Mouse (Mus musculus): ENCODE measurements at regions not wholly inside any gene's neighbourhood (a gene's known extent, or its start where the extent isn't known, plus 50 kb on each side); places are given as distances from the start of the nearest gene placed in this dataset.

DNA sequence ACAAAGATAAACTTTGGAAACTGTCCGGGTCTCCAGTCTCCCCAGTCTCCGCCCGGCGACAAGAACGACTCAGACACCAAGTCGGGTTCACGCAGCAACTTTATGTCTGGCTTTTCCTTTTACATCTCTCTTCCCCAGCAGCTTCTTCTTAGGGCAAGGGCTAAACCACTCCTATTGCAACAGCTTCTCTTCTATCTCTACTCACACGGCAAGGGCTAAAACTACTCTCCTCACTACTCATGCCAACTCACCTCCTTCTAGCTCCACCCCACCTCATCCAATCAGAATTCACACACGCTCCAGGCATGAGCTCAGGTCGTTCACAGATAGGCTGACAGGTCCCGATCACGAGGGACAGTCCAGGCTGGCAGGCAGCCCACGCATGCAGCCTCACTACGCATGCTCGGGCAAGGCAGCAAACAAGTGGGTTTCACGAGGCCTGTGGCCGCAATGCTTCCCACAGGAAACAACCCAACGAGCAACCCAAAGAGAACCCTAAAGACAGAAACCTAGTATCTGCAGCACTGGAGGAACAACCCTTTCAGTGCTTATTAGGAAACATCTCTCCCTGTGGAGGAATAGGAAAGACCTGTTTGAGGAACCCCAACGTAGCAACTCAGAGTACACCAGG is 276.2 kb upstream of the 1700056E22Rik start:
- WGBS (ENCODE audit: insufficient replicate concordance), result 69% methylated on average over 19 of the region's 19 CpGs
- no peaks in the 10 kb centered on the region for H3K27me3 ChIP-seq (ENCODE audit: control insufficient read depth, insufficient read depth, low read depth, low read length)
- H3K9ac ChIP-seq (ENCODE audit: low read depth, low read length), result no peak overlapping the region
- H3K4me1 ChIP-seq (ENCODE audit: control insufficient read depth, low read depth, low read length), result no peaks in the 10 kb centered on the region
- no peak overlapping the region for H3K4me2 ChIP-seq (ENCODE audit: low read depth, low read length)
- H3K9me3 ChIP-seq (replicated peaks; ENCODE audit: control insufficient read depth, low read length), result no peaks in the 10 kb centered on the region; the same call in 1 of the 2 replicates
- no peak for ATAC-seq (ENCODE audit: low read depth)
- H3K4me3 ChIP-seq (ENCODE audit: low read depth, low read length), result no peak overlapping the region
- H3K36me3 ChIP-seq (ENCODE audit: control insufficient read depth, insufficient read depth), result no peaks in the 10 kb centered on the region
- H3K27ac ChIP-seq (ENCODE audit: low read length), result no peak overlapping the region

DNA sequence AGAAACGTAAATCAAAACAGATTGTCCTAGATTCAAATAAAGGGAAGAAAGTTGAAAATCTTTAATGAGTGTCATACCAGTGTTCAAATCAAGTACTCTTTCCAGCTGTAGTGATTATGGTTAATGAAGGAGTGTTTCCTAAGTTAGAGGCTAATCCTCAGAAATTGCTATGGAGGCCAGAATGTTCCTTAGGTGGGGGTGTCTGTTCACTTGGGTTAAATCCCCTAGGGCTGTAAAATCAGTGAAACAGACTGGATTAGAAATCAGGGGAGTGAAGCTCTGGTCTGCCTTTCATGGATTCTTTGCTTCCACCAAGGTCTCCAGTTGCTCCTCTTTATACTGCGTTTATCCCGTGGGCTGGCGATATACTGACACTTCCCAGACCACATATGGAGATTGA is 270.7 kb upstream of the 1700056E22Rik start:
- Histone ChIP-seq H3K36me3 (ENCODE audit: control insufficient read depth, insufficient read depth) (no peaks in the 10 kb centered on the region), H3K27me3 (ENCODE audit: control insufficient read depth, insufficient read depth, low read depth, low read length) (no peaks in the 10 kb centered on the region), H3K4me2 (ENCODE audit: low read depth, low read length) (no peak overlapping the region), H3K27ac (ENCODE audit: low read length) (no peak overlapping the region), H3K4me3 (ENCODE audit: low read depth, low read length) (no peak overlapping the region), H3K9me3 (replicated peaks; ENCODE audit: control insufficient read depth, low read length) (no peaks in the 10 kb centered on the region), H3K4me1 (ENCODE audit: control insufficient read depth, low read depth, low read length) (no peaks in the 10 kb centered on the region), H3K9ac (ENCODE audit: low read depth, low read length) (no peak overlapping the region)
- WGBS (ENCODE audit: insufficient replicate concordance), result 66% methylated on average over 4 of the region's 4 CpGs
- no peak for ATAC-seq (ENCODE audit: low read depth)

- no peak for ATAC-seq (ENCODE audit: low read depth)
- no peak overlapping the region for H3K27ac ChIP-seq (ENCODE audit: low read length)
- H3K9ac ChIP-seq (ENCODE audit: low read depth, low read length), result no peak overlapping the region
- no peak overlapping the region for H3K4me3 ChIP-seq (ENCODE audit: low read depth, low read length)
- H3K9me3 ChIP-seq (replicated peaks; ENCODE audit: control insufficient read depth, low read length), result no peaks in the 10 kb centered on the region
- no peaks in the 10 kb centered on the region for H3K4me1 ChIP-seq (ENCODE audit: control insufficient read depth, low read depth, low read length)
- WGBS (ENCODE audit: insufficient replicate concordance), result 71% methylated on average over 4 of the region's 4 CpGs
- H3K36me3 ChIP-seq (ENCODE audit: control insufficient read depth, insufficient read depth), result no peaks in the 10 kb centered on the region
- H3K27me3 ChIP-seq (ENCODE audit: control insufficient read depth, insufficient read depth, low read depth, low read length), result no peaks in the 10 kb centered on the region
- no peak overlapping the region for H3K4me2 ChIP-seq (ENCODE audit: low read depth, low read length)
These were observed 270.1 kb upstream of the 1700056E22Rik start for GRCm38 (mm10) chr1:184304204-184304603.

GRCm38 (mm10) chr1:184298701-184299100 is 264.6 kb upstream of the 1700056E22Rik start:
- H3K9me3 ChIP-seq (replicated peaks; ENCODE audit: control insufficient read depth, low read length), result no peaks in the 10 kb centered on the region
- no peak overlapping the region for H3K4me2 ChIP-seq (ENCODE audit: low read depth, low read length)
- H3K27ac ChIP-seq (ENCODE audit: low read length), result no peak overlapping the region
- no peaks in the 10 kb centered on the region for H3K4me1 ChIP-seq (ENCODE audit: control insufficient read depth, low read depth, low read length)
- no peak overlapping the region for H3K9ac ChIP-seq (ENCODE audit: low read depth, low read length)
- H3K4me3 ChIP-seq (ENCODE audit: low read depth, low read length), result no peak overlapping the region
- WGBS (ENCODE audit: insufficient replicate concordance), result 43% methylated on average over 1 of the region's 1 CpGs
- ATAC-seq (ENCODE audit: low read depth), result no peak
- H3K36me3 ChIP-seq (ENCODE audit: control insufficient read depth, insufficient read depth), result no peaks in the 10 kb centered on the region
- H3K27me3 ChIP-seq (ENCODE audit: control insufficient read depth, insufficient read depth, low read depth, low read length), result no peaks in the 10 kb centered on the region

DNA sequence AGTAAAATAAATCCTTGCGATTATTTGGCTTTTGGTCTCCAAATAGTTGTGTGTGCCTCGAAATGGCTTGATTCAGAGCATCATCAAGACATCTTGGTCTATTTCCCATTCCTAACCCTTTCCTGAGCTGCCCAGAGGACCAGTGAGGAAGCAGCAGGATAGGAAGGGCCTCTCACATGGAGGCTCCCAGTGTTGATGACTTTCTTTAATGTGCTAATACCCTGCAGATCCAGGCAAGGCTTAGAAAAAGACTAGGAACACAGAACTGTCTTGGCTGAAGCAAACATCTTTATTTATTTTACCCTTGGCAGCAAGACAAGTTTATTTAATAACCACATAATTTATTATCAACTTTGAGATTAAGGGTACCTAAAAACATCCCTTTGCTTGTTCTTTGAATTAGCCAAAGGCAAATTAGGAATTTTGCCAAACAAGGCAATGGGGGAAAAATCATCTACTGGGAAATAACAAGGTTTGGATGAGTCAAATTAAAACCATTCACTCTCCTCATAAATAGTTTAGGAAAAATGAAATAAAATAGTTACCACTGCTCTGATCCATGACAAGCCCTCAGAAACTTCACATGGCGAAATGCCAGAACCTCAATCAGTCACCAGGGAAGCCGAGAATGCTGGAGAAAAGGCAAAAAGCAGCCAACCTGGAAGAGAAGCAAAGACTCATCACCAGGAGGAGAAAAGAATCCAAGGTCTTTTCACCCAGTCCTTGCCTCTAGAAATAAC is 263.1 kb upstream of the 1700056E22Rik start:
- Histone ChIP-seq H3K9me3 (replicated peaks; ENCODE audit: control insufficient read depth, low read length) (no peaks in the 10 kb centered on the region), H3K4me1 (ENCODE audit: control insufficient read depth, low read depth, low read length) (no peaks in the 10 kb centered on the region), H3K4me2 (ENCODE audit: low read depth, low read length) (no peak overlapping the region), H3K9ac (ENCODE audit: low read depth, low read length) (no peak overlapping the region), H3K27ac (ENCODE audit: low read length) (no peak overlapping the region), H3K4me3 (ENCODE audit: low read depth, low read length) (no peak overlapping the region), H3K36me3 (ENCODE audit: control insufficient read depth, insufficient read depth) (no peaks in the 10 kb centered on the region), H3K27me3 (ENCODE audit: control insufficient read depth, insufficient read depth, low read depth, low read length) (no peaks in the 10 kb centered on the region)
- 50% methylated on average over 4 of the region's 4 CpGs for WGBS (ENCODE audit: insufficient replicate concordance)
- ATAC-seq (ENCODE audit: low read depth), result no peak

DNA sequence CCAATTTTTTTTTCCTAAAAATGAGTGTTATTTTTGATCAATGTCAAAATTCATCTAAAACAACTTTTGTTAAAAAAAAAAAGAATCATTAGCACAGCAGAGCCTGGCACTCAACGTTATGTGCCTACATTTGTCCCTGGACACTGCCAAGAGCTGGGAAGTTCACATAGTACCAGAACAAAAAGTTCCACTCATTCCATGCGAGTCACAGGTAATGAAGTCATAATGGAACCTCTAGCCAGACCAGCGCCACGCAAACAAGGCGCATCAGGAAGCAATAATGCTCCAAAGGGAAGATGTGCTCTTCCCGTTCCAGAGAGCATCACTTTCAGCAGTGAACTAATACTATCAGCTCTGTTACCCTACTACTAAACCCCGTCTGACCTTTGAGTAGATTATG is 257.0 kb upstream of the 1700056E22Rik start:
- no peak for ATAC-seq (ENCODE audit: low read depth)
- Histone ChIP-seq H3K4me1 (ENCODE audit: control insufficient read depth, low read depth, low read length) (no peaks in the 10 kb centered on the region), H3K9me3 (replicated peaks; ENCODE audit: control insufficient read depth, low read length) (no peaks in the 10 kb centered on the region), H3K9ac (ENCODE audit: low read depth, low read length) (no peak overlapping the region), H3K4me2 (ENCODE audit: low read depth, low read length) (no peak overlapping the region), H3K4me3 (ENCODE audit: low read depth, low read length) (no peak overlapping the region), H3K36me3 (ENCODE audit: control insufficient read depth, insufficient read depth) (no peaks in the 10 kb centered on the region), H3K27ac (ENCODE audit: low read length) (no peak overlapping the region), H3K27me3 (ENCODE audit: control insufficient read depth, insufficient read depth, low read depth, low read length) (no peaks in the 10 kb centered on the region)
- WGBS (ENCODE audit: insufficient replicate concordance), result 70% methylated on average over 7 of the region's 7 CpGs

- no peak overlapping the region for H3K4me2 ChIP-seq (ENCODE audit: low read depth, low read length)
- no peaks in the 10 kb centered on the region for H3K4me1 ChIP-seq (ENCODE audit: control insufficient read depth, low read depth, low read length)
- no peak overlapping the region for H3K4me3 ChIP-seq (ENCODE audit: low read depth, low read length)
- no peak overlapping the region for H3K9ac ChIP-seq (ENCODE audit: low read depth, low read length)
- H3K27ac ChIP-seq (ENCODE audit: low read length), result no peak overlapping the region
- no peaks in the 10 kb centered on the region for H3K36me3 ChIP-seq (ENCODE audit: control insufficient read depth, insufficient read depth)
- no peaks in the 10 kb centered on the region for H3K9me3 ChIP-seq (replicated peaks; ENCODE audit: control insufficient read depth, low read length)
- ATAC-seq (ENCODE audit: low read depth), result peak; percentile 47
- 35% methylated on average over 7 of the region's 7 CpGs for WGBS (ENCODE audit: insufficient replicate concordance)
- H3K27me3 ChIP-seq (ENCODE audit: control insufficient read depth, insufficient read depth, low read depth, low read length), result no peaks in the 10 kb centered on the region
These were observed 255.8 kb upstream of the 1700056E22Rik start for GRCm38 (mm10) chr1:184289733-184290416.

DNA sequence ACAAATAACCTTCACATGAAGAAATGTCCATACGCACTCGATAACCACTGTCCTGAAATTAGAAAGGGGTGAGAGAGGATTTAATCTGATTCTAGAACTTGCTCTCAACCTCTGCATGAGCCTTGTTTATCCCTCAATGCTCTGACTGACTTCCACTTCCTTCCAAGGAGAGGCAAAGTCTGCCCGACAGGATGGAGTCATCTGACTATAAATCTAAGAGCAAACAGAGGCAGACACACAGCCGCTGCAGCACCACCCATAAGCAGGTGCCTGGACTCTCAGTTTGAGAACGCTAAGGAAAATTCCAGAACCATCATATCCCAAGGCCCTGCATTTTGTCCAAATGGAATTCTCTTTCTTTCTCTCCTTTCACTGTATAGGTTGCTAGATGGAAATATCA is 247.7 kb upstream of the 1700056E22Rik start:
- Histone ChIP-seq H3K4me3 (ENCODE audit: low read depth, low read length) (no peak overlapping the region), H3K27ac (ENCODE audit: low read length) (no peak overlapping the region), H3K9me3 (replicated peaks; ENCODE audit: control insufficient read depth, low read length) (no peaks in the 10 kb centered on the region), H3K4me2 (ENCODE audit: low read depth, low read length) (no peak overlapping the region), H3K9ac (ENCODE audit: low read depth, low read length) (no peak overlapping the region), H3K36me3 (ENCODE audit: control insufficient read depth, insufficient read depth) (no peaks in the 10 kb centered on the region), H3K27me3 (ENCODE audit: control insufficient read depth, insufficient read depth, low read depth, low read length) (no peaks in the 10 kb centered on the region), H3K4me1 (ENCODE audit: control insufficient read depth, low read depth, low read length) (no peaks in the 10 kb centered on the region)
- WGBS (ENCODE audit: insufficient replicate concordance), result 27% methylated on average over 5 of the region's 5 CpGs
- no peak for ATAC-seq (ENCODE audit: low read depth)

DNA sequence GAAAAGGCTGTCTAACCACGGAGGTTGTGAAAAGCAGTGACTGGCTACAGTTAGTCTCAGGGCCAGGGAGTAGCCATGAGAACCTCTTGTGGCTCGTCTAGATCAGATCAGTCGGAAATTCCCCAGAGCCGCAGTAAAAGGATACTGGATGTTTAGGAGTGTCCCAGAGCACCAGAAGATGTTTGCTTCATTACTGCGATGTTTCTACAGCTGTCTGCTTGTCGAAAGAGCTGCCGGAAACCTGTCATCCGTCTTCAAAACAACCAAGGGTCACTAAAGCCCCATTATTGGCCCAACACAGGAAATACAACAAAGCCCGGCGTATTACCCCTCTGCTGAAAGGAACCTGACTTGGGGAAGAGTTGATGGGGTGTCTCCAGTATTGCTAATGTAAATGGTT is 245.2 kb upstream of the 1700056E22Rik start:
- Histone ChIP-seq H3K4me1 (ENCODE audit: control insufficient read depth, low read depth, low read length) (no peaks in the 10 kb centered on the region), H3K4me2 (ENCODE audit: low read depth, low read length) (no peak overlapping the region), H3K9ac (ENCODE audit: low read depth, low read length) (no peak overlapping the region), H3K4me3 (ENCODE audit: low read depth, low read length) (no peak overlapping the region), H3K36me3 (ENCODE audit: control insufficient read depth, insufficient read depth) (no peaks in the 10 kb centered on the region), H3K27ac (ENCODE audit: low read length) (no peak overlapping the region), H3K27me3 (ENCODE audit: control insufficient read depth, insufficient read depth, low read depth, low read length) (no peaks in the 10 kb centered on the region), H3K9me3 (replicated peaks; ENCODE audit: control insufficient read depth, low read length) (no peaks in the 10 kb centered on the region)
- no peak for ATAC-seq (ENCODE audit: low read depth)
- WGBS (ENCODE audit: insufficient replicate concordance), result 21% methylated on average over 10 of the region's 10 CpGs
